Mouse (Mus musculus) liver, postnatal 0 days (tissue): Measurements from ENCODE around the gene Acoxl.

ENCODE experiments used
- CTCF ChIP-seq: sonication (generic); IDR thresholded peaks from 2 replicates; pipeline ENCODE4 v1.5.1; 2016; ENCODE audit warnings: antibody characterized with exemption, low read depth
- EP300 ChIP-seq: IDR thresholded peaks from 2 replicates; pipeline ENCODE4 v1.6.1; 2016; ENCODE audit warnings: antibody characterized with exemption, low read depth, mild to moderate bottlenecking

DNA sequence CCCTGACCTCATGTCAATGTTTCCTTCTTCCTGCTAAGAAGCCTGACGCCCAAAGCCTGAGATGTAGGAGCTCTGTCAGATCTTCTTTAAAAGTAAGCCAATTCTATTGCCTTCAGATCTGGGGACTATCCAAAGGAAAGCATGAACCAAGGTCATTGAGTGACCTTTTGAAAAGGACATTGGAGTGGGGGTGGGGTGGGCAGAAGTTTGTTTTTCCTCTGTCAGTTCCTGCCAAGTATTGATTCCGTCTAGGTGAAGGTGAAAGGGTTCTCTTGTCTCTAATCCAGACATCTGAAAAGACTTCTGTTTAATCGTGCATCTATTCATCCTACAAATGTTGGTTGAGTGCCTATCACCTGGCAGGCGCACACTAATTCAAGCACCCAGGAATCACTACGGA lies 330.8 kb downstream of the Acoxl start:
- TF ChIP-seq CTCF (no peak), EP300 (peak; percentile 66)
